Mouse (Mus musculus) liver, postnatal 0 days (tissue): ENCODE results near the gene Letmd1. TPM values are rescaled to one million over a fixed set of nuclear protein-coding genes. Genes with fewer than 3 reads are reported as not detected.
A peak's percentile ranks its signal among the peaks of the same experiment; 100 is the strongest.

ENCODE experiments used
- ATAC-seq: fragments of 200-750 bp; cut with Nextera tagmentation; 2 replicates; pipeline ENCODE4 v1.8.0; 2017; ENCODE audit warnings: mild to moderate bottlenecking, moderate library complexity
- DNase-seq: peaks from one replicate; pipeline ENCODE4 v3.0.0-alpha.2; 2016
- H3K27ac ChIP-seq: fragments of 300-500 bp; sonication (generic); 2 replicates; pipeline ENCODE4 v1.5.1; 2014; ENCODE audit warnings: antibody characterized with exemption, moderate library complexity, mild to moderate bottlenecking, low read depth
- H3K27me3 ChIP-seq: fragments of 300-500 bp; sonication (generic); 2 replicates; pipeline ENCODE4 v1.6.1; 2014; ENCODE audit warnings: low read length, control low read depth, mixed read lengths; ENCODE audit not compliant: insufficient read depth
- H3K36me3 ChIP-seq: fragments of 300-500 bp; sonication (generic); replicated peaks from 2 replicates; pipeline ENCODE4 v1.6.1; 2014; ENCODE audit warnings: mild to moderate bottlenecking, control low read depth, low read length, moderate library complexity, mixed read lengths; ENCODE audit not compliant: insufficient read depth
- H3K4me1 ChIP-seq: fragments of 300-500 bp; sonication (generic); 2 replicates; pipeline ENCODE4 v1.6.1; 2014; ENCODE audit warnings: antibody characterized with exemption, mild to moderate bottlenecking, control low read depth; ENCODE audit not compliant: insufficient read depth
- H3K4me2 ChIP-seq: fragments of 300-500 bp; sonication (generic); 2 replicates; pipeline ENCODE4 v1.6.1; 2014; ENCODE audit warnings: low read depth, mild to moderate bottlenecking, low read length, moderate library complexity, mixed read lengths
- H3K4me3 ChIP-seq: fragments of 300-500 bp; sonication (generic); 2 replicates; pipeline ENCODE4 v1.5.1; 2014; ENCODE audit warnings: low read depth, low read length
- H3K9ac ChIP-seq: fragments of 300-500 bp; sonication (generic); replicated peaks from 2 replicates; pipeline ENCODE4 v1.6.1; 2014; ENCODE audit warnings: mild to moderate bottlenecking, moderate library complexity
- H3K9me3 ChIP-seq: fragments of 300-500 bp; sonication (generic); 2 replicates; pipeline ENCODE4 v1.6.1; 2016; ENCODE audit warnings: mild to moderate bottlenecking, control low read depth, low read length, mixed read lengths
- CTCF ChIP-seq: sonication (generic); IDR thresholded peaks from 2 replicates; pipeline ENCODE4 v1.5.1; 2016; ENCODE audit warnings: antibody characterized with exemption, low read depth
- EP300 ChIP-seq: IDR thresholded peaks from 2 replicates; pipeline ENCODE4 v1.6.1; 2016; ENCODE audit warnings: antibody characterized with exemption, low read depth, mild to moderate bottlenecking
- WGBS: fragments of 180-500 bp; shearing (Covaris S2); extraction: QIAGEN DNeasy Blood & Tissue Kit; methylation state at CpG from one replicate; pipeline ENCODE4 v1.1.7; 2014; ENCODE audit not compliant: insufficient replicate concordance; 5-methylcytosine and 5-hydroxymethylcytosine counted together
- polyA plus RNA-seq: library from polyadenylated mRNA; unstranded; fragments of >200 nt; fragmentation: Nextera tagmentation; extraction: Ambion mirVana; gene quantifications from 2 replicates; pipeline ENCODE4 v1.2.1, GENCODE M21; 2015

The Letmd1 gene
- polyA plus RNA-seq, 1 experiment from 2014 or later = 16.3 TPM

- H3K4me3 ChIP-seq = peak overlapping the region; percentile 69
- DNase-seq (no peak), ATAC-seq (peak; percentile 1)
- TF ChIP-seq CTCF = no peak
- TF ChIP-seq EP300 = no peak
- H3K27me3 ChIP-seq = no peaks in the 10 kb centered on the region
- peak overlapping the region; percentile 72 for H3K9ac ChIP-seq
- peaks cover 12% of the 10 kb centered on the region; the same call in 1 of the 2 replicates for H3K36me3 ChIP-seq
- H3K4me1 ChIP-seq = peaks cover 17% of the 10 kb centered on the region
- 1% methylated on average over 19 of the region's 19 CpGs for WGBS
- H3K27ac ChIP-seq = peak overlapping the region; percentile 90
- H3K9me3 ChIP-seq = no peaks in the 10 kb centered on the region
- H3K4me2 ChIP-seq = peak overlapping the region; percentile 96
Observed at GRCm38 (mm10) chr15:100469189-100469545, 344 bp downstream of the Letmd1 start.

DNA sequence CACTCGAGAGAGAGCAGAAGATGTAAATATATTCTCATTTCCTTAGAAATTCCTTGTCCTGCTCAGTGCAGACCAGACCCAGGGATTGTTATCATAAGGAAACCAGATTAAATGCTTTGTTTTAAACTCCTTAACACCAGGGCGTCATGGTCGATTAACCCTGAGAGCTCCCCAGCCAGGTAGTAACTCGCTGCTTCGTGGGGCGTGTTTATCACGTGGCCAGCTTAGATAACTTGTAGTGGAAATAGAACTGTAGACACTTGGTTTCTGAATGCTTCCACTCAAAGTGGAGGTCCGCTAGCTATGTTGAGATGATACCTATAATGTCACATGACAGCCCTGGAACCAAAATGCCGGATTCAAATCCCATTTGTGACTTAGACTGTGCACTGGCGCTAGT is 1.2 kb downstream of the Letmd1 start:
- Histone ChIP-seq H3K27me3 (no peaks in the 10 kb centered on the region), H3K9me3 (no peaks in the 10 kb centered on the region), H3K27ac (no peak overlapping the region), H3K36me3 (peaks cover 17% of the 10 kb centered on the region), H3K9ac (no peak overlapping the region; the same call in 1 of the 2 replicates), H3K4me3 (peak overlapping the region; percentile 69; the same call in 1 of the 2 replicates), H3K4me2 (peak overlapping the region; percentile 96), H3K4me1 (peaks cover 17% of the 10 kb centered on the region)
- DNase-seq = no peak
- ATAC-seq = no peak
- WGBS = 57% methylated on average over 10 of the region's 10 CpGs
- no peak for TF ChIP-seq CTCF
- TF ChIP-seq EP300 = no peak

DNA sequence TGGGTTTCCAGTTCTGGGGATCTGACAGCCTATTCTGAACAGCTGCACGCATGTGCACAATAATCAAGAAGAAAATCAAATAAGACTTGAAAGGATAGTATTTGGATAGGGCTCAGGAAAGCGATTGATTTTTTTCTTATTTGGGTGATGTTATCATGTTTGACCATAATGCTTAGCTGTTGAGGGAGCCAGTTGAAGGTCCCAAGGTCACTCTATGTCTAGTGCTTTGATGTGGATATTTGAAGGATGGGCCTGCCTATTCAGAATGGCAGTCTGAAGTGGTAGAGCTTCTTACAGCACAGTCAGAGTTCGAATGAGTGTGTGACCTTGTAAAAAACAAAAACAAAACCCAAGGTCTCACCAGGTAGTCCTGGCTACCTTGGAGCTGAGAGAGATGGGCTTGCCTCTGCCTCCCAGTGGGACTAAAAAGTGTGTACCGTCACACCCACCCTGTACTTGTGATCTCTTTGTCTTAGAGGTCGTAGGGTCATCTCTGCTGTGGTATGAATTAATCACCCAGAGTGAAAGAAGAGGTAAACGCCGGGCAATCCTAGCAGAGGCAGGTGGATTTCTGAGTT is 5.2 kb downstream of the Letmd1 start:
- TF ChIP-seq EP300 (no peak), CTCF (no peak)
- no peaks in the 10 kb centered on the region for H3K9me3 ChIP-seq
- 0 out of 2 replicates have a peak overlapping the region, but pooled peaks have one; percentile 11 for H3K9ac ChIP-seq
- no peak overlapping the region for H3K4me3 ChIP-seq
- H3K4me1 ChIP-seq = peaks cover 14% of the 10 kb centered on the region
- H3K4me2 ChIP-seq = no peak overlapping the region
- DNase-seq = no peak
- no peaks in the 10 kb centered on the region for H3K27me3 ChIP-seq
- ATAC-seq = peak; percentile 68
- H3K27ac ChIP-seq = 0 out of 2 replicates have a peak overlapping the region, but pooled peaks have one; percentile 22
- WGBS = 68% methylated on average over 7 of the region's 7 CpGs
- H3K36me3 ChIP-seq = peaks cover 54% of the 10 kb centered on the region

DNA sequence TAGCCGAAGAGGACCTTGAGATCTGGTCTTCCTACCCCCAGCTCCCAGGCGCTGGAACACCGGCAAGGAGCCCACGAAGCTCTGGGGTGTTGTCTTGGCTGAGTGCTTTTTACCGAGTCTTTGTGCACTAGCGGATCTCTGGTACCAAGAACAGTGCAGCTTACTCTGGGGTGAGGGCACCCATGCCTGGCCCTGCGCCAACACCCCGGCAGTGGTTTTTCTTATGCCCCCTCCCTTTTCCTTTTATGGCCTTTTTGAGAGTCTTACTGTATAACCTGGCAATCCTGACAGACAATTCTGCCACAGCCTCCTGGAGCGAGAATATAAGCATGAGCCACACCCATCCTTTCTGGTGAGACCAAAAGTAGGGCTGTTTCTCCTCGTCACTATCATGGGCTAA is 9.5 kb downstream of the Letmd1 start:
- no peaks in the 10 kb centered on the region for H3K27me3 ChIP-seq
- H3K36me3 ChIP-seq = peaks cover 71% of the 10 kb centered on the region
- no peaks in the 10 kb centered on the region; the same call in 1 of the 2 replicates for H3K4me1 ChIP-seq
- DNase-seq (no peak), ATAC-seq (no peak)
- no peak overlapping the region for H3K4me2 ChIP-seq
- TF ChIP-seq CTCF (no peak), EP300 (no peak)
- WGBS = 85% methylated on average over 10 of the region's 10 CpGs
- no peak overlapping the region for H3K9ac ChIP-seq
- no peaks in the 10 kb centered on the region for H3K9me3 ChIP-seq
- H3K27ac ChIP-seq = no peak overlapping the region
- no peak overlapping the region for H3K4me3 ChIP-seq

- Histone ChIP-seq H3K36me3 (peaks cover 68% of the 10 kb centered on the region), H3K4me2 (no peak overlapping the region), H3K9me3 (no peaks in the 10 kb centered on the region), H3K4me1 (no peaks in the 10 kb centered on the region; the same call in 1 of the 2 replicates), H3K4me3 (no peak overlapping the region), H3K27me3 (no peaks in the 10 kb centered on the region), H3K9ac (no peak overlapping the region), H3K27ac (no peak overlapping the region)
- no peak for TF ChIP-seq EP300
- no peak for TF ChIP-seq CTCF
- DNase-seq (no peak), ATAC-seq (no peak)
- WGBS = 76% methylated on average over 4 of the region's 4 CpGs
Observed at GRCm38 (mm10) chr15:100478925-100479324, 10.1 kb downstream of the Letmd1 start.

DNA sequence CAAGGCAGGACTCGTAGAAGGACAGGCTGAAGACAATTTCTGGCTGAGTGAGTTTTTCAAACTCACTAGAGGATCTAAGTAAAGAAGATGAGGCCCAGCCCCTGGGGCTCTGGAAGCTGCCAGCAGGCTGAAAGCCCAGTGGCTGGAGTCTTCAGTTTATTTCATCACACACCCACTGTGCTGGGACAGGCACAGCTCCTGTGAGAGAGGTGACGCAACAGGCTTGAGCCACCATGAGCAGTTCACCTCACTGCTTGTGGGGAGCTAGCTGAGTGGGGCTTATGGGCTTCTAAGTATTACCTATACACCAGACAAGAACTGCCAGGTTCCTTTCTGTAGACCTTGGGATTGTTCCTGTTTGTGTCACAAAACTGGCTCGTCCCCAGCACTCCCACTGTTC is 16.8 kb downstream of the Letmd1 start:
- H3K4me2 ChIP-seq = no peak overlapping the region
- TF ChIP-seq CTCF (no peak), EP300 (no peak)
- ATAC-seq = peak; percentile 83
- no peak overlapping the region for H3K9ac ChIP-seq
- H3K9me3 ChIP-seq = no peaks in the 10 kb centered on the region
- 58% methylated on average over 3 of the region's 3 CpGs for WGBS
- peaks cover 16% of the 10 kb centered on the region for H3K36me3 ChIP-seq
- peaks cover 5% of the 10 kb centered on the region for H3K4me1 ChIP-seq
- no peaks in the 10 kb centered on the region for H3K27me3 ChIP-seq
- no peak overlapping the region for H3K27ac ChIP-seq
- peak; percentile 48 for DNase-seq
- no peak overlapping the region for H3K4me3 ChIP-seq
